Mouse (Mus musculus) CH12.LX (cell line): Measurements from ENCODE around the gene Ccdc50. TPM values are rescaled to one million over a fixed set of nuclear protein-coding genes. Genes with fewer than 3 reads are reported as not detected.
A peak's percentile ranks its signal among the peaks of the same experiment; 100 is the strongest.

Experiments used
- DNase-seq: peaks from one replicate; pipeline ENCODE4 v3.0.0-alpha.2; 2013; ENCODE audit errors: extremely low read depth
- H3K27ac ChIP-seq: 2 replicates; pipeline ENCODE4 v1.5.1; 2012; ENCODE audit warnings: low read depth, mild to moderate bottlenecking, control low read depth, moderate library complexity; ENCODE audit not compliant: insufficient read depth
- H3K27me3 ChIP-seq: replicated peaks from 2 replicates; pipeline ENCODE3; 2012; ENCODE audit warnings: inconsistent platforms
- H3K36me3 ChIP-seq, 2 experiments: replicated peaks in 1 of 2; 2 replicates each; pipeline versions ENCODE3 to v1.6.1; 2012; ENCODE audit warnings: inconsistent platforms in 1 of 2, low read length in 1 of 2, mild to moderate bottlenecking in 1 of 2, mixed read lengths in 1 of 2, moderate library complexity in 1 of 2; ENCODE audit not compliant: control insufficient read depth in 1 of 2, insufficient read depth in 1 of 2
- H3K4me1 ChIP-seq, 2 experiments: 2 replicates each; pipeline ENCODE4 v1.6.1; 2012; ENCODE audit warnings: inconsistent platforms in 1 of 2, moderate library complexity in 1 of 2; ENCODE audit not compliant: insufficient read depth in 2 of 2, control insufficient read depth in 1 of 2
- H3K4me2 ChIP-seq: 2 replicates; pipeline ENCODE4 v1.6.1; 2012; ENCODE audit warnings: low read depth, mild to moderate bottlenecking, control low read depth; ENCODE audit not compliant: poor library complexity, insufficient read depth, severe bottlenecking
- H3K4me3 ChIP-seq, 3 experiments: fragments of 150-350 bp in 1 of 3; sonication (generic) in 1 of 3; replicated peaks in 1 of 3; 2 replicates each; pipeline versions ENCODE3 to v1.5.1; 2011 to 2012; ENCODE audit warnings: low read depth in 2 of 3, low read length in 2 of 3, mild to moderate bottlenecking in 2 of 3, moderate library complexity in 2 of 3, control low read depth in 1 of 3, improper control_type of control experiment in 1 of 3, inconsistent platforms in 1 of 3, mixed read lengths in 1 of 3; ENCODE audit not compliant: poor library complexity in 1 of 3
- H3K79me2 ChIP-seq: replicated peaks from 2 replicates; pipeline ENCODE4 v1.6.1; 2012; ENCODE audit warnings: mild to moderate bottlenecking, moderate library complexity; ENCODE audit not compliant: control insufficient read depth, poor library complexity, insufficient read depth, severe bottlenecking; ENCODE audit errors: extremely low read depth
- H3K9ac ChIP-seq: 2 replicates; pipeline ENCODE4 v1.6.1; 2012; ENCODE audit warnings: low read depth, mild to moderate bottlenecking, control low read depth, moderate library complexity; ENCODE audit not compliant: insufficient read depth
- H3K9me3 ChIP-seq: replicated peaks from 2 replicates; pipeline ENCODE3; 2012; ENCODE audit warnings: low read length, inconsistent platforms, mixed read lengths
- BHLHE40 ChIP-seq: IDR thresholded peaks from 2 replicates; pipeline ENCODE4 v1.6.1; 2011; ENCODE audit warnings: mild to moderate bottlenecking, low read depth, low read length, improper control_type of control experiment
- CHD1 ChIP-seq: IDR thresholded peaks from 2 replicates; pipeline ENCODE4 v1.6.1; 2012; ENCODE audit warnings: low read depth, low read length, improper control_type of control experiment, inconsistent platforms
- CHD2 ChIP-seq: IDR thresholded peaks from 2 replicates; pipeline ENCODE4 v1.6.1; 2011; ENCODE audit warnings: low read length, improper control_type of control experiment
- CTCF ChIP-seq, 2 experiments: IDR thresholded peaks in 1 of 2; conservative IDR thresholded peaks in 1 of 2; 2 replicates each; pipeline ENCODE4 v1.5.1; 2011 to 2012; ENCODE audit warnings: low read depth in 2 of 2, low read length in 2 of 2, improper control_type of control experiment in 1 of 2, inconsistent platforms in 1 of 2, mild to moderate bottlenecking in 1 of 2, moderate library complexity in 1 of 2
- E2F4 ChIP-seq: IDR thresholded peaks from 2 replicates; pipeline ENCODE4 v1.6.1; 2011; ENCODE audit warnings: low read depth, low read length, improper control_type of control experiment; ENCODE audit not compliant: insufficient replicate concordance
- ELF1 ChIP-seq: IDR thresholded peaks from 2 replicates; pipeline ENCODE4 v1.6.1; 2014; ENCODE audit warnings: low read depth, mild to moderate bottlenecking, inconsistent platforms, low read length, improper control_type of control experiment
- EP300 ChIP-seq: IDR thresholded peaks from 2 replicates; pipeline ENCODE4 v1.6.1; 2011; ENCODE audit warnings: low read length, improper control_type of control experiment
- ETS1 ChIP-seq: conservative IDR thresholded peaks from 2 replicates; pipeline ENCODE4 v1.6.1; 2012; ENCODE audit warnings: low read depth, mild to moderate bottlenecking, inconsistent platforms, low read length, improper control_type of control experiment, moderate library complexity
- GABPA ChIP-seq: IDR thresholded peaks from 2 replicates; pipeline ENCODE4 v1.6.1; 2012; ENCODE audit warnings: low read depth, low read length, improper control_type of control experiment, inconsistent platforms; ENCODE audit not compliant: insufficient replicate concordance
- HCFC1 ChIP-seq: IDR thresholded peaks from 2 replicates; pipeline ENCODE4 v1.6.1; 2012; ENCODE audit warnings: low read depth, mild to moderate bottlenecking, inconsistent platforms, low read length, improper control_type of control experiment
- IRF4 ChIP-seq: IDR thresholded peaks from 2 replicates; pipeline ENCODE4 v1.6.1; 2014; ENCODE audit warnings: low read depth, mild to moderate bottlenecking, inconsistent platforms, low read length, improper control_type of control experiment
- JUN ChIP-seq: IDR thresholded peaks from 2 replicates; pipeline ENCODE4 v1.6.1; 2011; ENCODE audit warnings: low read depth, mild to moderate bottlenecking, low read length, improper control_type of control experiment, moderate library complexity; ENCODE audit not compliant: insufficient read depth
- JUND ChIP-seq: conservative IDR thresholded peaks from 2 replicates; pipeline ENCODE4 v1.6.1; 2011; ENCODE audit warnings: low read depth, low read length, improper control_type of control experiment
- KAT2A ChIP-seq: IDR thresholded peaks from 2 replicates; pipeline ENCODE4 v1.6.1; 2012; ENCODE audit warnings: low read length, improper control_type of control experiment, inconsistent platforms; ENCODE audit not compliant: insufficient replicate concordance
- MAFK ChIP-seq: IDR thresholded peaks from 2 replicates; pipeline ENCODE4 v1.6.1; 2011; ENCODE audit warnings: low read length, improper control_type of control experiment; ENCODE audit not compliant: insufficient replicate concordance
- MAX ChIP-seq: IDR thresholded peaks from 2 replicates; pipeline ENCODE4 v1.6.1; 2011; ENCODE audit warnings: low read length, improper control_type of control experiment
- MAZ ChIP-seq: IDR thresholded peaks from 2 replicates; pipeline ENCODE4 v1.6.1; 2012; ENCODE audit warnings: low read depth, mild to moderate bottlenecking, inconsistent platforms, low read length, improper control_type of control experiment, moderate library complexity
- MEF2A ChIP-seq: IDR thresholded peaks from 2 replicates; pipeline ENCODE4 v1.6.1; 2014; ENCODE audit warnings: low read depth, mild to moderate bottlenecking, inconsistent platforms, low read length, improper control_type of control experiment, borderline replicate concordance
- MXI1 ChIP-seq: IDR thresholded peaks from 2 replicates; pipeline ENCODE4 v1.6.1; 2011; ENCODE audit warnings: mild to moderate bottlenecking, low read depth, low read length, improper control_type of control experiment
- MYC ChIP-seq: IDR thresholded peaks from 2 replicates; pipeline ENCODE4 v1.6.1; 2011; ENCODE audit warnings: low read depth, mild to moderate bottlenecking, improper control_type of control experiment, low read length
- NELFE ChIP-seq: IDR thresholded peaks from 2 replicates; pipeline ENCODE4 v1.6.1; 2011; ENCODE audit warnings: low read depth, low read length, improper control_type of control experiment
- NRF1 ChIP-seq: IDR thresholded peaks from 2 replicates; pipeline ENCODE4 v1.6.1; 2014; ENCODE audit warnings: low read depth, mild to moderate bottlenecking, inconsistent platforms, low read length, improper control_type of control experiment, moderate library complexity
- PAX5 ChIP-seq: IDR thresholded peaks from 2 replicates; pipeline ENCODE4 v1.6.1; 2012; ENCODE audit warnings: low read length, inconsistent platforms, mixed read lengths
- POLR2A ChIP-seq: IDR thresholded peaks from 2 replicates; pipeline ENCODE4 v1.6.1; 2011; ENCODE audit warnings: low read depth, mild to moderate bottlenecking, improper control_type of control experiment, low read length
- POLR2AphosphoS2 ChIP-seq: IDR thresholded peaks from 2 replicates; pipeline ENCODE4 v1.6.1; 2011; ENCODE audit warnings: low read depth, low read length, improper control_type of control experiment
- RAD21 ChIP-seq: IDR thresholded peaks from 2 replicates; pipeline ENCODE4 v1.6.1; 2011; ENCODE audit warnings: low read depth, mild to moderate bottlenecking, low read length, improper control_type of control experiment, moderate library complexity
- RCOR1 ChIP-seq: conservative IDR thresholded peaks from 2 replicates; pipeline ENCODE4 v1.6.1; 2012; ENCODE audit warnings: low read depth, mild to moderate bottlenecking, inconsistent platforms, low read length, improper control_type of control experiment
- SIN3A ChIP-seq: IDR thresholded peaks from 2 replicates; pipeline ENCODE4 v1.6.1; 2012; ENCODE audit warnings: low read length, improper control_type of control experiment, inconsistent platforms
- SMC3 ChIP-seq: IDR thresholded peaks from 2 replicates; pipeline ENCODE4 v1.6.1; 2011; ENCODE audit warnings: low read depth, low read length, improper control_type of control experiment
- TBP ChIP-seq: conservative IDR thresholded peaks from 2 replicates; pipeline ENCODE4 v1.6.1; 2011; ENCODE audit warnings: low read depth, low read length, improper control_type of control experiment
- TCF12 ChIP-seq: IDR thresholded peaks from 2 replicates; pipeline ENCODE4 v1.6.1; 2014; ENCODE audit warnings: low read depth, mild to moderate bottlenecking, inconsistent platforms, low read length, improper control_type of control experiment
- UBTF ChIP-seq: IDR thresholded peaks from 2 replicates; pipeline ENCODE4 v1.6.1; 2012; ENCODE audit warnings: low read depth, mild to moderate bottlenecking, inconsistent platforms, low read length, improper control_type of control experiment, moderate library complexity
- USF1 ChIP-seq: IDR thresholded peaks from 2 replicates; pipeline ENCODE4 v1.6.1; 2014; ENCODE audit warnings: low read depth, mild to moderate bottlenecking, inconsistent platforms, low read length, improper control_type of control experiment
- USF2 ChIP-seq: conservative IDR thresholded peaks from 2 replicates; pipeline ENCODE4 v1.6.1; 2011; ENCODE audit warnings: low read depth, low read length, improper control_type of control experiment
- ZC3H11A ChIP-seq: IDR thresholded peaks from 2 replicates; pipeline ENCODE4 v1.6.1; 2012; ENCODE audit warnings: low read depth, mild to moderate bottlenecking, inconsistent platforms, low read length, improper control_type of control experiment
- ZKSCAN1 ChIP-seq: IDR thresholded peaks from 2 replicates; pipeline ENCODE4 v1.6.1; 2012; ENCODE audit warnings: low read depth, inconsistent platforms, low read length, improper control_type of control experiment, borderline replicate concordance
- ZMIZ1 ChIP-seq: IDR thresholded peaks from 2 replicates; pipeline ENCODE4 v1.6.1; 2012; ENCODE audit warnings: low read depth, mild to moderate bottlenecking, inconsistent platforms, low read length, improper control_type of control experiment
- ZNF384 ChIP-seq: IDR thresholded peaks from 2 replicates; pipeline ENCODE4 v1.6.1; 2012; ENCODE audit warnings: low read depth, low read length, improper control_type of control experiment, inconsistent platforms
- dilution Hi-C: fragments of 300-500 bp; cut with MboI; formaldehyde crosslinking; loops from 2 replicates; pipeline ENCODE4 v1.14.3; 2020; ENCODE audit warnings: low sequenced_read_pairs; ENCODE audit not compliant: extremely low pct_unique_long_range_greater_than_20kb, extremely low pct_ligation_motif_present
- in situ Hi-C: fragments of 300-500 bp; cut with MboI; formaldehyde crosslinking; loops from 3 replicates; pipeline ENCODE4 v1.14.3; 2019; ENCODE audit warnings: low sequenced_read_pairs, low pct_ligation_motif_present, low pct_unique_long_range_greater_than_20kb, mixed read lengths
- polyA plus RNA-seq: library from polyadenylated mRNA; unstranded; fragments of >175 nt; gene quantifications from 2 replicates; pipeline ENCODE4 v1.2.1, GENCODE M21; 2012; ENCODE audit warnings: low read depth; ENCODE audit not compliant: insufficient read length
- total RNA-seq, 2 experiments: library from RNA; depleted of rRNA; stranded (reverse); fragments of 300-350 nt in 1 of 2; fragments of >200 nt in 1 of 2; gene quantifications; 2 replicates each; pipeline ENCODE4 v1.2.3; 2012 to 2014

Ccdc50 gene
- total RNA-seq (2012; rRNA removed) (188 and 203 TPM in 2 replicates), total RNA-seq (2014; rRNA removed) (243 and 258 TPM in 2 replicates), polyA plus RNA-seq (261 and 307 TPM in 2 replicates)

- Histone ChIP-seq H3K4me2 (peak within 1 kb of the TSS; percentile 99), H3K27me3 (no peaks in the 10 kb centered on the region), H3K4me1 (peaks cover 18 to 54% of the 10 kb centered on the region in 2 experiments), H3K4me3 (peak within 1 kb of the TSS; percentile 79 to 89 (median 80)), H3K36me3 (peaks cover 0 to 9% of the 10 kb centered on the region in 2 experiments), H3K9me3 (no peaks in the 10 kb centered on the region), H3K79me2 (peaks cover 45% of the 10 kb centered on the region), H3K9ac (peak within 1 kb of the TSS; percentile 99), H3K27ac (peak within 1 kb of the TSS; percentile 100)
- dilution Hi-C loops = no loop called here
- TF ChIP-seq SMC3 (peak; percentile 24; the same call in 1 of the 2 replicates), HCFC1 (peak; percentile 80), GABPA (no peak), MEF2A (peak; percentile 21; the same call in 1 of the 2 replicates), POLR2A (peak; percentile 73; the same call in 1 of the 2 replicates), MAFK (no peak), MYC (no peak; the same call in 1 of the 2 replicates), NELFE (peak; percentile 56), CHD2 (peak; percentile 60; the same call in 1 of the 2 replicates), MXI1 (peak; percentile 67), JUN (no peak), MAZ (peak; percentile 70; the same call in 1 of the 2 replicates), BHLHE40 (peak; percentile 88), CHD1 (no peak; the same call in 1 of the 2 replicates), EP300 (no peak), PAX5 (no peak), NRF1 (peak; percentile 67), USF2 (no peak), TCF12 (peak; percentile 81; the same call in 1 of the 2 replicates), KAT2A (peak; percentile 60; the same call in 1 of the 2 replicates), POLR2AphosphoS2 (no peak), ZKSCAN1 (no peak), ETS1 (no peak), ZC3H11A (no peak), IRF4 (peak; percentile 38), ZMIZ1 (no peak; the same call in none of the 2 replicates), ELF1 (peak; percentile 86), USF1 (no peak), JUND (no peak), UBTF (peak; percentile 97; the same call in 1 of the 2 replicates), ZNF384 (no peak), CTCF (conservative IDR thresholded peaks at IDR 0.05 in 1 of 2, IDR thresholded peaks at IDR 0.05 in 1 of 2; ENCODE audit: low read depth in 2 of 2, low read length in 2 of 2) (no peak), TBP (no peak), E2F4 (no peak), RCOR1 (no peak; the same call in 1 of the 2 replicates), SIN3A (peak; percentile 83), RAD21 (no peak; the same call in 1 of the 2 replicates), MAX (no peak; the same call in none of the 2 replicates)
- peak; percentile 78 for DNase-seq
- in situ Hi-C loops = loop anchor here (5.0 kb wide), 1 partner anchor 42 kb away; no protein-coding TSS in a partner anchor
These were observed at the start of gene Ccdc50 for GRCm38 (mm10) chr16:27388761-27389451. Ccdc50 (plus strand) TSS chr16:27388869.
